Mouse (Mus musculus) liver, embryonic 16.5 days (tissue): ENCODE data around the gene Pde11a. TPM values are rescaled to one million over a fixed set of nuclear protein-coding genes. Genes with fewer than 3 reads are reported as not detected.

Experiments used
- ATAC-seq: fragments of 200-750 bp; cut with Nextera tagmentation; 2 replicates; pipeline ENCODE4 v1.8.0; 2017; ENCODE audit warnings: low read depth, mild to moderate bottlenecking, moderate number of reproducible peaks, moderate library complexity
- H3K27ac ChIP-seq: fragments of 300-500 bp; sonication (generic); 2 replicates; pipeline ENCODE4 v1.5.1; 2014; ENCODE audit warnings: mild to moderate bottlenecking, low read length
- H3K27me3 ChIP-seq: fragments of 300-500 bp; sonication (generic); 2 replicates; pipeline ENCODE4 v1.6.1; 2014; ENCODE audit warnings: low read depth, low read length, mixed read lengths; ENCODE audit not compliant: control insufficient read depth, insufficient read depth
- H3K36me3 ChIP-seq: fragments of 300-500 bp; sonication (generic); 2 replicates; pipeline ENCODE4 v1.6.1; 2014; ENCODE audit warnings: mild to moderate bottlenecking; ENCODE audit not compliant: control insufficient read depth, insufficient read depth
- H3K4me1 ChIP-seq: fragments of 300-500 bp; sonication (generic); 2 replicates; pipeline ENCODE4 v1.6.1; 2014; ENCODE audit warnings: low read depth, low read length, mixed read lengths; ENCODE audit not compliant: control insufficient read depth
- H3K4me2 ChIP-seq: fragments of 300-500 bp; sonication (generic); 2 replicates; pipeline ENCODE4 v1.6.1; 2014; ENCODE audit warnings: low read depth, low read length, mixed read lengths
- H3K4me3 ChIP-seq: fragments of 300-500 bp; sonication (generic); 2 replicates; pipeline ENCODE4 v1.5.1; 2014; ENCODE audit warnings: low read depth, mild to moderate bottlenecking, low read length
- H3K9ac ChIP-seq: fragments of 300-500 bp; sonication (generic); 2 replicates; pipeline ENCODE4 v1.6.1; 2014; ENCODE audit warnings: low read depth, low read length
- H3K9me3 ChIP-seq: fragments of 300-500 bp; sonication (generic); replicated peaks from 2 replicates; pipeline ENCODE4 v1.6.1; 2016; ENCODE audit warnings: low read length; ENCODE audit not compliant: control insufficient read depth
- WGBS: fragments of 180-500 bp; shearing (Covaris S2); extraction: QIAGEN DNeasy Blood & Tissue Kit; methylation state at CpG from one replicate; pipeline ENCODE4 v1.1.7; 2014; ENCODE audit not compliant: insufficient replicate concordance; 5-methylcytosine and 5-hydroxymethylcytosine counted together
- polyA plus RNA-seq: library from polyadenylated mRNA; unstranded; fragments of >200 nt; fragmentation: Nextera tagmentation; extraction: Ambion mirVana; gene quantifications from 2 replicates; pipeline ENCODE4 v1.2.1, GENCODE M21; 2015

Pde11a gene
- polyA plus RNA-seq, 1 experiment from 2014 or later: 0.05 TPM

GRCm38 (mm10) chr2:75964051-75964450 lies 374.5 kb downstream of the Pde11a start:
- peaks cover 3% of the 10 kb centered on the region; the same call in 1 of the 2 replicates for H3K4me1 ChIP-seq
- no peaks in the 10 kb centered on the region for H3K27me3 ChIP-seq
- no peak overlapping the region for H3K27ac ChIP-seq
- peak overlapping the region; percentile 17; the same call in 1 of the 2 replicates for H3K4me3 ChIP-seq
- no peak overlapping the region for H3K9ac ChIP-seq
- WGBS: 45% methylated on average over 5 of the region's 5 CpGs
- H3K9me3 ChIP-seq: no peaks in the 10 kb centered on the region
- no peak for ATAC-seq
- H3K4me2 ChIP-seq: peak overlapping the region; percentile 47
- no peaks in the 10 kb centered on the region for H3K36me3 ChIP-seq

GRCm38 (mm10) chr2:75963211-75963840 lies 375.2 kb downstream of the Pde11a start:
- no peak for ATAC-seq
- H3K4me3 ChIP-seq: no peak overlapping the region
- H3K9ac ChIP-seq: no peak overlapping the region
- 68% methylated on average over 10 of the region's 10 CpGs for WGBS
- no peak overlapping the region for H3K4me2 ChIP-seq
- H3K4me1 ChIP-seq: peaks cover 3% of the 10 kb centered on the region; the same call in 1 of the 2 replicates
- H3K27ac ChIP-seq: no peak overlapping the region
- H3K36me3 ChIP-seq: no peaks in the 10 kb centered on the region
- no peaks in the 10 kb centered on the region for H3K27me3 ChIP-seq
- no peaks in the 10 kb centered on the region for H3K9me3 ChIP-seq

GRCm38 (mm10) chr2:75960366-75961330 lies 377.9 kb downstream of the Pde11a start:
- peak; percentile 53; the same call in 1 of the 2 replicates for ATAC-seq
- whole genome bisulfite sequencing: 51% methylated on average over 15 of the region's 15 CpGs

DNA sequence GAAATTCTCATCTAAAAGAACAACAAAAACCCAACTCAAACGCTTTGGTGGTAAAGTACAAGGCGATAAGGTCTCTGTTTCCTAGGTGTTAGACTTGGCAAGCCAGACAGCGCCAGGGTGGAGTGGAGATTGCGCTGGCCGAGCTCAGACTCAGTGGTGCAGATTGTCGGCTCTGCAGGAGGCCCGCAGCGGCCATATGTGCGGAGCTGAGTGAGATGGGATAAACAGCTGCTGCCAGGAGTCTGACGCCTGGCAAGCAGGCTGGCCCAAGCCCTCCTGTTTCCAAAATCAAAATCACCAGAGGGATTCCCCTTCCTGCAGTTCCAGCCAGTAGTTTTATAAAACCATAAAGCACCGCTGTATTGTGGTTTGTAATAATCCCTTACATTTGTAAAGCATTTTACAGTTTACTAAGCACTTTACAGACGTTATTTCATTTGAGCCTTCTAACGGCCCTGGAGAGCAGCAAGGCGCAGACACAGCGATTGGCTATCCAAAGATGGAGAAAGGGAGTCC lies 378.7 kb downstream of the Pde11a start:
- WGBS: 39% methylated on average over 15 of the region's 15 CpGs
- Histone ChIP-seq H3K27ac (no peak overlapping the region), H3K9ac (no peak overlapping the region), H3K36me3 (no peaks in the 10 kb centered on the region), H3K4me1 (peaks cover 3% of the 10 kb centered on the region; the same call in 1 of the 2 replicates), H3K4me2 (no peak overlapping the region), H3K4me3 (no peak overlapping the region), H3K27me3 (no peaks in the 10 kb centered on the region), H3K9me3 (no peaks in the 10 kb centered on the region)
- ATAC-seq: no peak

More at GRCm38 (mm10) chr2:75960366-75961330, 377.9 kb downstream of the Pde11a start:
- H3K9ac ChIP-seq: no peak overlapping the region
- no peaks in the 10 kb centered on the region for H3K27me3 ChIP-seq
- H3K4me3 ChIP-seq: no peak overlapping the region
- H3K4me2 ChIP-seq: no peak overlapping the region
- peaks cover 3% of the 10 kb centered on the region; the same call in 1 of the 2 replicates for H3K4me1 ChIP-seq
- no peaks in the 10 kb centered on the region for H3K9me3 ChIP-seq
- H3K36me3 ChIP-seq: no peaks in the 10 kb centered on the region
- H3K27ac ChIP-seq: no peak overlapping the region

- Histone ChIP-seq H3K36me3 (no peaks in the 10 kb centered on the region), H3K9me3 (no peaks in the 10 kb centered on the region), H3K27me3 (no peaks in the 10 kb centered on the region), H3K4me2 (no peak overlapping the region), H3K9ac (no peak overlapping the region), H3K27ac (no peak overlapping the region), H3K4me3 (no peak overlapping the region), H3K4me1 (no peaks in the 10 kb centered on the region)
- 52% methylated on average over 18 of the region's 18 CpGs for WGBS
- ATAC-seq: no peak
Observed at GRCm38 (mm10) chr2:75959183-75959849, 379.3 kb downstream of the Pde11a start.

GRCm38 (mm10) chr2:75955709-75956108 lies 382.9 kb downstream of the Pde11a start:
- Histone ChIP-seq H3K4me1 (no peaks in the 10 kb centered on the region), H3K4me3 (no peak overlapping the region), H3K9me3 (no peaks in the 10 kb centered on the region), H3K9ac (no peak overlapping the region), H3K4me2 (no peak overlapping the region), H3K36me3 (no peaks in the 10 kb centered on the region), H3K27ac (no peak overlapping the region), H3K27me3 (no peaks in the 10 kb centered on the region)
- WGBS: 54% methylated on average over 14 of the region's 14 CpGs
- no peak for ATAC-seq

DNA sequence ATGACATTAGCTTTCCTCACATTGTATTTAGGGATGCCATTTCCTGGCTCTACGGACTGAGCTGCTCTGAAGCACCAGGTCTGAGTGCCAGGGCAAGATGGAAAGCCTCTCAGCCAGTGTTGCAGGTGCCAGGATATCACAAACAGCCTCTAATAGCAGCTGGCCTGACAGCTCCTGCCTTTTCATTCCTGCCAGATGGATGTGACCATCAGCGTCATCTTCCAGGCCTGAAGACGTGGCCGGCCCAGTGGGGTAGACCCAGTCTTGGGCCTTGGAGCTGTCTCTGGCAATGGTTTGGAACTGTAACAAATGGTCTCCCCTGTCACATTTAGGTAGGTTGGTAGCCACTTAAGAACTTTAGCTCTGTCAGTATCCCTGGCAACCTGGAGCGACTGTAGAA lies 385.3 kb downstream of the Pde11a start:
- H3K4me2 ChIP-seq: no peak overlapping the region
- 74% methylated on average over 5 of the region's 5 CpGs for WGBS
- no peaks in the 10 kb centered on the region for H3K9me3 ChIP-seq
- no peaks in the 10 kb centered on the region for H3K36me3 ChIP-seq
- ATAC-seq: no peak
- H3K4me3 ChIP-seq: no peak overlapping the region
- H3K27me3 ChIP-seq: no peaks in the 10 kb centered on the region
- no peaks in the 10 kb centered on the region for H3K4me1 ChIP-seq
- no peak overlapping the region for H3K9ac ChIP-seq
- no peak overlapping the region for H3K27ac ChIP-seq

- Histone ChIP-seq H3K27ac (no peak overlapping the region), H3K9me3 (no peaks in the 10 kb centered on the region), H3K9ac (no peak overlapping the region), H3K27me3 (no peaks in the 10 kb centered on the region), H3K4me3 (no peak overlapping the region), H3K4me1 (no peaks in the 10 kb centered on the region), H3K36me3 (no peaks in the 10 kb centered on the region), H3K4me2 (no peak overlapping the region)
- no peak for ATAC-seq
- 67% methylated on average over 8 of the region's 8 CpGs for WGBS
Observed at GRCm38 (mm10) chr2:75950685-75951084, 387.9 kb downstream of the Pde11a start.
